Mouse (Mus musculus): ENCODE measurements around the gene Psmb2.

Gene Psmb2

DNA sequence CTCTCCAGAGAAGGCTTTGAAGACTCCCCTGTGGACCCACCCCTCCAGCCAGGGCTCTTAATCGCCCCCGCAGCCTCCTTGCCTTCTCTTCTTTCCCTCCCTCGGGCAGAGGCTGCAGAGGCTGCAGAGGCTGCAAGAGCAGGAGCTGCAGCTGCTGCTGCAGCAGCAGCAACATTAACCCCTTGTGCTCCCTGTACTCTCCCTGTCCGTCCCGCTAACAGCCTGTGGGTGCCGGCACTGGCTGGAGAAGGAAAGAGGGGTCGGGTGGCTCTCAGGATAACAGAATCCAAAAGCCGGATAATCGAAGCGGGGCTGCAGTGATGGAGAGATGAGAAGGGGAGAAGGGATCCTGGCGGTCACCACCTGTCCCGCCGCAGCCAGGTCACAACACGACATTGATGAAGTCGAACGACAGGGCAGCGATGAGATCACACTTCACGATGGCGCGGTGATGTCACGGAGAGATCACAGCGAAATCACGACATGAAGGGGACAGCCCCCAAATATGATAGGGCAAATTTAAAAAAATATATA lies 75.2 kb downstream of the Psmb2 start:
- no peak for DNase-seq (ENCODE audit: low read depth, low spot score)

DNA sequence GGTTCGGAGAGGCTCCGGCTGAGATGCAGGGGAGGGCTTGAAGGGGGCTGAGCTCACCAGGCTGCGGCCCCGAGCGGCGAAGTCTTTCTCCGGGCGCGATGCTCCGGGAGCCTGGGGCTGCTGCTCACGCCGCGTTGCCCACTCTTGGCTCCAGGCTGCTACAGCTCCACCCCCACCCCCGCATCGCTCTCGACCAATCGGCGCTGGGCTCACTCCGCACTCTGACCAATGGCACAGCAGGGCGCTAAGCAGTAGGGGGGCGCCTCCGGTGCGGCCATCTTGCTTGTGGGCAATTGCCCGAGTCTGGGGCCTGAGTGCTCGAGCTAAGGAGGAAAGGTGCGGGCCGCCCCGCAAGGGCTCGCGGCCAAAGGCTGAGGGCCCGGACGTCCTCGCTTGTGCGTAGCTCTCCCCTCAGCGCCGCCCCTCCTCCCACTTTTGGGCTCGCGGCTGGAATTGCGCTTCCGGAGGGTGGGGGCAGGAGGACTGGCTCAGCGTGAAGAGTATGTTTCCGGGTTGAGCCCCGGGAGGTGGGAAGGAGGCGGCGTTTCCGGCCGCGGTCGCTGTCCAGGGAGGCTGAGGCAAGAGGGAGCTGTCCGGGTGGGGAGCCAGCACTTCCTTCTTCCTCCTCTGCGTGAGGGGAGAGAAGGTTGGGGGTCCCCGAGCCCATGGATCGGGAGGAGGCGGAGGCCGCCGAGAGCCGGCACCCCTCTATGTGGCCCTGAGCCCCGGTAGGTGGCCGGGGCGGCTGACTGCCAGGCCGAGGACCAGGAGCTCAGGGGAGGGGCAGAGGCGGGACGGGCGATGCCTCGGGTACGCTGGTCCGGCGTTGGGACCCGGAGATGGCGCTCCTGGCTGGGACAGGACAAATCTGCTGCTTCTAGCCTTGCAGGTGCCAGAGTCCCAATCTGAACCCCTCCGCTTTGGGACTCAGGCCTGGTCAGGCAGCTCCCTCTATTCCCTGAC lies 76.1 kb downstream of the Psmb2 start, which contains the start of the genes Ncdn and AU040320:
TSS of gene Ncdn (minus strand) at position 171 of the 963 bp plus-strand sequence.
TSS of gene AU040320 (plus strand) at position 277 of the 963 bp plus-strand sequence.
- peak; percentile 95 for DNase-seq (ENCODE audit: low read depth, low spot score)

DNA sequence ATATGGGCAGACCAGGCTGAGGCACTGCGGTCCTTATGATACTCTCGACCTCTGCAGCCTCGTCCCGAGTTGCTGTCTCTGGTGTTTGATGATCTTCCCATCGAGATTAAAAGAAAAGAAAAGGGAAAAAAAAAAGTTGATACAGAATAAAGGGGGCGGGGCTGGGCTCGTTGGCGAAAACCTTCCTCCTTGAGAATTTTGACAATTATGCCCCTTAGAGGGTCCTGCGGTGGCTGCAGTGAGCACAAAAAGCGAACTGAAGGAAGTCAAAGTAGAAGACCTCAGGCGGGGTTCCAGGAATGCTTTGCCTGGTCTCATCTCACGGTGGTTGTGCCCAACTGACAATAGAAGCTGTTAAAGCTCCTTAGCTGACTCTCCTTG lies 76.8 kb downstream of the Psmb2 start:
- DNase-seq (ENCODE audit: low read depth, low spot score): no peak

DNA sequence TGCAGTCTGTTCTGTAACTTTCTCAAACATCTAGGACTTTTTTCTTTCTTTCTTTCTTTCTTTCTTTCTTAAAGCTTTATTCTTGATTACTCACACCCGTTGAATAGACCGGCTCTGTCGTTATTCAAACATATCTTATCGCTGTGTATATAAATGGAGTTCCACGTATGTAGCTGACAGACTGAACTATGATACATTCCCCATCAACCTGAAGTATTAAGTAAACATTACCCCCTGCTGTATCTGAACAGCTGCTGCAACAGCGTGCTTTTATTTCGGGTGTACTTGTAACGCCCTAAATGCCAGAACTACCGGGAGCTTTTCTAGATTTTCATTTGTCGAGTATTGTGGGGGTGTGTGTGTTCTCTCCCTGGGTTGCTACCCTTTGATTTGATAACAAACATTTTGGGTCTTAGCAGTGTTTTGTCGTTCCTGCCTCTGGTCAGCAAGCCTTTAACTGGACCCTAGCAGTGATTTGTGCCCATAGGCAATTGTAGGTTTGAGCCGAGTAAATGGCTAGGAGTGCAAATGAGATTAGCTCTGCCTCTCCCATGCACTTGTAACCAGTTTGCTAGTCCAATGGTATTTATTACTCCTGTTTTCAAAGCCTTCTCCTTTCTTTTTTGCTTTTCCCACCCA lies 77.4 kb downstream of the Psmb2 start:
- no peak for DNase-seq (ENCODE audit: low read depth, low spot score)

DNA sequence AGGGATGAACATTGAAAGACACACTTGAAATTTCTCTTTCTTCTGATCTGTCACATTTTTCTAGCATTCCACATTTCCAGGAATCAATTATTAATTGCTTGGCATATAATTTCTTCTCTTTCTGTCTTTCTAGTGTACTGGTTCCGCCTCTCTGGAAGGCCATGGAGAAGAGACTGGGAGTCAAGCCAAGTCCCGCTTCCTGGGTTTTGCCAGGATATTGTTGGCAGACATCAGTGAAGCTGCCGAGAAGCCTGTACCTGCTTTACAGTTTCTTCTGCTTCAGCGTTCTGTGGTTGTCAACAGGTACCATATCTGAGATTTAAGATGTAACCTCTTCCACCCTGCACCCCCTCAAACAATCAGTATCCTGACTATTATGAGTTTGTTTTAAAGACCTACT lies 79.3 kb downstream of the Psmb2 start:
- no peak for DNase-seq (ENCODE audit: low read depth, low spot score)

DNA sequence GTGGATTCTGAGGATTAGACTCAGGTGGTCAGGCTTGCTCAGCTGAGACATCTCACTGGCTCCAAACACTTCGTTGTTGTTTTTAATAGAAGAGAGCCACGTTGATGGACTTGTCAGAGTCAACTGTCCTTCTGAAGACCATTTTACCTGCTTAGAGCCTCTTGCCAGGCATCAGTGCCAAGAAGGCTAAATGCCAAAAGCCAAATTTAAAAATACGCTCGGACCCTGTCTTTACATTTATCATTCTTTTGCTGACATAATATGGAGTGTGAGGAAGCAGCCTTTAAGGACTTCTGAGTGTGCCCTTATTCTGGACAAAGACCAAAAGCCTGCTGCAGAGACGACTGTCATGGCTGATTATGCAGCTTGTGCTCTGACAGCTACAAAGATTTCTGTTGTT lies 80.9 kb downstream of the Psmb2 start:
- no peak for DNase-seq (ENCODE audit: low read depth, low spot score)

Measured in forelimb bud, embryonic 11.5 days (tissue).